Mouse (Mus musculus) midbrain, embryonic 16.5 days (tissue): ENCODE measurements around the gene Fibcd1. TPM values are rescaled to one million over a fixed set of nuclear protein-coding genes. Genes with fewer than 3 reads are reported as not detected.

Experiments used
- ATAC-seq: fragments of 200-750 bp; cut with Nextera tagmentation; 2 replicates; pipeline ENCODE4 v1.8.0; 2017; ENCODE audit warnings: moderate TSS enrichment
- H3K27ac ChIP-seq: fragments of 300-500 bp; sonication (generic); 2 replicates; pipeline ENCODE4 v1.5.1; 2014; ENCODE audit warnings: mild to moderate bottlenecking, low read length, mixed read lengths
- H3K27me3 ChIP-seq: fragments of 300-500 bp; sonication (generic); 2 replicates; pipeline ENCODE4 v1.6.1; 2014; ENCODE audit warnings: low read depth, low read length, mixed read lengths; ENCODE audit not compliant: control insufficient read depth, insufficient read depth
- H3K36me3 ChIP-seq: fragments of 300-500 bp; sonication (generic); 2 replicates; pipeline ENCODE4 v1.6.1; 2014; ENCODE audit warnings: mild to moderate bottlenecking, low read length, moderate library complexity, mixed read lengths; ENCODE audit not compliant: control insufficient read depth, insufficient read depth
- H3K4me1 ChIP-seq: fragments of 300-500 bp; sonication (generic); 2 replicates; pipeline ENCODE4 v1.6.1; 2014; ENCODE audit warnings: mild to moderate bottlenecking, low read length, mixed read lengths; ENCODE audit not compliant: control insufficient read depth, insufficient read depth
- H3K4me2 ChIP-seq: fragments of 300-500 bp; sonication (generic); 2 replicates; pipeline ENCODE4 v1.6.1; 2014; ENCODE audit warnings: mild to moderate bottlenecking, low read length, mixed read lengths
- H3K4me3 ChIP-seq: fragments of 300-500 bp; sonication (generic); 2 replicates; pipeline ENCODE4 v1.5.1; 2014; ENCODE audit warnings: low read depth, mild to moderate bottlenecking, low read length, moderate library complexity, mixed read lengths
- H3K9ac ChIP-seq: fragments of 300-500 bp; sonication (generic); 2 replicates; pipeline ENCODE4 v1.6.1; 2014; ENCODE audit warnings: low read depth, low read length, mixed read lengths
- H3K9me3 ChIP-seq: fragments of 300-500 bp; sonication (generic); replicated peaks from 2 replicates; pipeline ENCODE4 v1.6.1; 2014; ENCODE audit warnings: mild to moderate bottlenecking, low read length, mixed read lengths; ENCODE audit not compliant: control insufficient read depth, poor library complexity, severe bottlenecking
- WGBS: fragments of 180-500 bp; shearing (Covaris S2); extraction: QIAGEN DNeasy Blood & Tissue Kit; methylation state at CpG from one replicate; pipeline ENCODE4 v1.1.7; 2014; 5-methylcytosine and 5-hydroxymethylcytosine counted together
- polyA plus RNA-seq: library from polyadenylated mRNA; unstranded; fragments of >200 nt; fragmentation: Nextera tagmentation; extraction: Ambion mirVana; gene quantifications from 2 replicates; pipeline ENCODE4 v1.2.1, GENCODE M21; 2015

Gene Fibcd1
- polyA plus RNA-seq, 1 experiment from 2014 or later, result 20.9 TPM

GRCm38 (mm10) chr2:31796943-31797342, 48.9 kb downstream of the Fibcd1 start:
- ATAC-seq, result no peak
- 84% methylated on average over 3 of the region's 3 CpGs for WGBS
- peaks cover 37% of the 10 kb centered on the region for H3K36me3 ChIP-seq

GRCm38 (mm10) chr2:31792611-31793010, 53.2 kb downstream of the Fibcd1 start:
- no peak overlapping the region for H3K4me2 ChIP-seq
- no peak overlapping the region for H3K4me3 ChIP-seq
- H3K36me3 ChIP-seq, result peaks cover 8% of the 10 kb centered on the region
- no peaks in the 10 kb centered on the region for H3K27me3 ChIP-seq
- H3K9me3 ChIP-seq, result no peaks in the 10 kb centered on the region
- no peak overlapping the region for H3K9ac ChIP-seq
- 82% methylated on average over 6 of the region's 6 CpGs for WGBS
- no peak for ATAC-seq
- H3K27ac ChIP-seq, result no peak overlapping the region
- peaks cover 2% of the 10 kb centered on the region; the same call in 1 of the 2 replicates for H3K4me1 ChIP-seq

More at GRCm38 (mm10) chr2:31796943-31797342, 48.9 kb downstream of the Fibcd1 start:
- Histone ChIP-seq H3K9ac (no peak overlapping the region), H3K27me3 (no peaks in the 10 kb centered on the region), H3K4me1 (no peaks in the 10 kb centered on the region), H3K27ac (no peak overlapping the region), H3K9me3 (no peaks in the 10 kb centered on the region), H3K4me3 (no peak overlapping the region), H3K4me2 (no peak overlapping the region)

- Histone ChIP-seq H3K4me1 (peaks cover 5% of the 10 kb centered on the region), H3K36me3 (peaks cover 3% of the 10 kb centered on the region; the same call in 1 of the 2 replicates), H3K4me2 (no peak overlapping the region), H3K27ac (no peak overlapping the region), H3K27me3 (no peaks in the 10 kb centered on the region), H3K4me3 (no peak overlapping the region), H3K9ac (no peak overlapping the region), H3K9me3 (no peaks in the 10 kb centered on the region)
- 81% methylated on average over 8 of the region's 8 CpGs for WGBS
- ATAC-seq, result no peak; the same call in 1 of the 2 replicates
These were observed 54.5 kb downstream of the Fibcd1 start for GRCm38 (mm10) chr2:31791260-31791659.

- Histone ChIP-seq H3K27ac (peak overlapping the region; percentile 8; the same call in 1 of the 2 replicates), H3K4me2 (no peak overlapping the region), H3K27me3 (no peaks in the 10 kb centered on the region), H3K36me3 (peaks cover 3% of the 10 kb centered on the region; the same call in 1 of the 2 replicates), H3K9ac (no peak overlapping the region), H3K4me3 (no peak overlapping the region), H3K9me3 (no peaks in the 10 kb centered on the region), H3K4me1 (peaks cover 5% of the 10 kb centered on the region)
- peak; percentile 36; the same call in 1 of the 2 replicates for ATAC-seq
- 55% methylated on average over 13 of the region's 13 CpGs for WGBS
These were observed 55.0 kb downstream of the Fibcd1 start for GRCm38 (mm10) chr2:31790728-31791251.

- 87% methylated on average over 2 of the region's 2 CpGs for WGBS
- no peaks in the 10 kb centered on the region for H3K27me3 ChIP-seq
- no peak overlapping the region for H3K4me3 ChIP-seq
- H3K27ac ChIP-seq, result no peak overlapping the region
- H3K9me3 ChIP-seq, result no peaks in the 10 kb centered on the region
- peaks cover 6% of the 10 kb centered on the region; the same call in 1 of the 2 replicates for H3K36me3 ChIP-seq
- ATAC-seq, result no peak
- peaks cover 5% of the 10 kb centered on the region for H3K4me1 ChIP-seq
- no peak overlapping the region for H3K4me2 ChIP-seq
- no peak overlapping the region for H3K9ac ChIP-seq
These were observed 56.6 kb downstream of the Fibcd1 start for GRCm38 (mm10) chr2:31789215-31789614.

GRCm38 (mm10) chr2:31788227-31788626, 57.6 kb downstream of the Fibcd1 start:
- Histone ChIP-seq H3K9me3 (no peaks in the 10 kb centered on the region), H3K4me3 (no peak overlapping the region), H3K9ac (no peak overlapping the region), H3K4me2 (no peak overlapping the region), H3K27me3 (no peaks in the 10 kb centered on the region), H3K36me3 (peaks cover 6% of the 10 kb centered on the region; the same call in 1 of the 2 replicates), H3K27ac (no peak overlapping the region), H3K4me1 (peaks cover 5% of the 10 kb centered on the region)
- no peak for ATAC-seq
- 73% methylated on average over 3 of the region's 3 CpGs for WGBS

GRCm38 (mm10) chr2:31787029-31787428, 58.8 kb downstream of the Fibcd1 start:
- no peaks in the 10 kb centered on the region for H3K27me3 ChIP-seq
- H3K9ac ChIP-seq, result no peak overlapping the region
- WGBS, result 15% methylated on average over 7 of the region's 7 CpGs
- no peaks in the 10 kb centered on the region for H3K9me3 ChIP-seq
- H3K36me3 ChIP-seq, result peaks cover 5% of the 10 kb centered on the region; the same call in 1 of the 2 replicates
- H3K4me3 ChIP-seq, result no peak overlapping the region
- peaks cover 5% of the 10 kb centered on the region for H3K4me1 ChIP-seq
- ATAC-seq, result no peak
- H3K4me2 ChIP-seq, result no peak overlapping the region
- H3K27ac ChIP-seq, result no peak overlapping the region

- Histone ChIP-seq H3K9ac (no peak overlapping the region), H3K36me3 (peaks cover 10% of the 10 kb centered on the region), H3K4me2 (no peak overlapping the region), H3K27me3 (no peaks in the 10 kb centered on the region), H3K9me3 (no peaks in the 10 kb centered on the region), H3K27ac (no peak overlapping the region), H3K4me1 (peaks cover 5% of the 10 kb centered on the region), H3K4me3 (no peak overlapping the region)
- ATAC-seq, result peak; percentile 37; the same call in 1 of the 2 replicates
- 40% methylated on average over 9 of the region's 9 CpGs for WGBS
These were observed 60.7 kb downstream of the Fibcd1 start for GRCm38 (mm10) chr2:31785074-31785473.

- peaks cover 13% of the 10 kb centered on the region for H3K36me3 ChIP-seq
- no peaks in the 10 kb centered on the region for H3K27me3 ChIP-seq
These were observed 62.7 kb downstream of the Fibcd1 start for GRCm38 (mm10) chr2:31782958-31783602.

More at GRCm38 (mm10) chr2:31782958-31783602, 62.7 kb downstream of the Fibcd1 start:
- Histone ChIP-seq H3K4me1 (peaks cover 3% of the 10 kb centered on the region; the same call in 1 of the 2 replicates), H3K27ac (no peak overlapping the region), H3K4me3 (no peak overlapping the region), H3K4me2 (no peak overlapping the region), H3K9me3 (no peaks in the 10 kb centered on the region), H3K9ac (no peak overlapping the region)
- 76% methylated on average over 8 of the region's 8 CpGs for WGBS
- ATAC-seq, result no peak
